Mouse (Mus musculus): ENCODE data around the gene Ftcd. TPM values are rescaled to one million over a fixed set of nuclear protein-coding genes. Genes with fewer than 3 reads are reported as not detected.
A peak's percentile ranks its signal among the peaks of the same experiment; 100 is the strongest.

Gene Ftcd
- polyA plus RNA-seq, 1 experiment from 2014 or later: 0.22 TPM

DNA sequence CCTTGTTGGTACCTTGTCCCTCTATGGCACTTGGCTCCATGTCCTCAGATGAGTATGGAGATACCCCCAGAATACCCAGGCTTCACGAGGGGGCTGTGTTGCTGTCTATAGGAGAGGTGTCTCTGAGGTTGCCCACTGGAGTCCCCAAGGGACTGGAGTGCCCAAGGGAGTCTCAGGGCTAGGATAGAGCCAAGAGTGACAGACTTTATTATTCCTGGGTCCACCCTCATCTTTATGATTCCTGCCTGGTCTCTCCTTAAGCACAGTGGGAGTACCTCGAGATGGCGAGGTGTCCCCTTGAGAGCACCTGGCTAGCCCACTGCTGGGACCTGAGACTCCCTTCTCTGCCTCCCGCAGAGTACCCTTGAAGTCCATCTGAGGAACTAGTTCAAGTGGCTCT is 47.0 kb downstream of the Ftcd start:
- WGBS: 71% methylated on average over 4 of the region's 4 CpGs
- H3K9me3 ChIP-seq (ENCODE audit: control insufficient read depth, low read length): no peaks in the 10 kb centered on the region
- H3K4me2 ChIP-seq (replicated peaks; ENCODE audit: low read depth): peak overlapping the region; percentile 50
- peak overlapping the region; percentile 59 for H3K4me3 ChIP-seq (ENCODE audit: low read depth, low read length)
- peaks cover 6% of the 10 kb centered on the region for H3K4me1 ChIP-seq (replicated peaks; ENCODE audit: control insufficient read depth, insufficient read depth)
- H3K9ac ChIP-seq (ENCODE audit: low read length): peak overlapping the region; percentile 71
- no peaks in the 10 kb centered on the region for H3K27me3 ChIP-seq (ENCODE audit: control insufficient read depth, insufficient read depth, low read length)
- DNase-seq (ENCODE audit: low spot score) (no peak), ATAC-seq (ENCODE audit: low FRiP score, low TSS enrichment) (no peak)
- no peak for TF ChIP-seq CTCF (IDR thresholded peaks at IDR 0.05; ENCODE audit: low read depth)
- no peak for TF ChIP-seq EP300 (optimal IDR thresholded peaks at IDR 0.05)
- H3K27ac ChIP-seq (replicated peaks): peak overlapping the region; percentile 81
- H3K36me3 ChIP-seq (ENCODE audit: control insufficient read depth, insufficient read depth, low read length): no peaks in the 10 kb centered on the region

GRCm38 (mm10) chr10:76622928-76623680 is 47.7 kb downstream of the Ftcd start, which contains the start of gene Col6a2:
TSS of gene Col6a2 (minus strand) at chr10:76623630.
- WGBS: 2% methylated on average over 31 of the region's 31 CpGs
- Histone ChIP-seq H3K9me3 (ENCODE audit: control insufficient read depth, low read length) (no peaks in the 10 kb centered on the region), H3K4me1 (replicated peaks; ENCODE audit: control insufficient read depth, insufficient read depth) (peaks cover 6% of the 10 kb centered on the region), H3K9ac (ENCODE audit: low read length) (peak within 1 kb of the TSS; percentile 71), H3K4me3 (ENCODE audit: low read depth, low read length) (peak within 1 kb of the TSS; percentile 59), H3K27me3 (ENCODE audit: control insufficient read depth, insufficient read depth, low read length) (no peaks in the 10 kb centered on the region), H3K4me2 (replicated peaks; ENCODE audit: low read depth) (peak within 1 kb of the TSS; percentile 50), H3K27ac (replicated peaks) (peak within 1 kb of the TSS; percentile 81), H3K36me3 (ENCODE audit: control insufficient read depth, insufficient read depth, low read length) (no peaks in the 10 kb centered on the region)
- DNase-seq (ENCODE audit: low spot score): peak; percentile 87
- peak; percentile 97 for ATAC-seq (ENCODE audit: low FRiP score, low TSS enrichment)
- peak; percentile 90 for TF ChIP-seq CTCF (IDR thresholded peaks at IDR 0.05; ENCODE audit: low read depth)
- no peak for TF ChIP-seq EP300 (optimal IDR thresholded peaks at IDR 0.05)

GRCm38 (mm10) chr10:76623734-76624133 is 48.3 kb downstream of the Ftcd start:
- Histone ChIP-seq H3K27ac (replicated peaks) (peak overlapping the region; percentile 81), H3K4me3 (ENCODE audit: low read depth, low read length) (no peak overlapping the region), H3K9ac (ENCODE audit: low read length) (peak overlapping the region; percentile 27; the same call in 1 of the 2 replicates), H3K9me3 (ENCODE audit: control insufficient read depth, low read length) (no peaks in the 10 kb centered on the region), H3K36me3 (ENCODE audit: control insufficient read depth, insufficient read depth, low read length) (no peaks in the 10 kb centered on the region), H3K4me1 (replicated peaks; ENCODE audit: control insufficient read depth, insufficient read depth) (peaks cover 6% of the 10 kb centered on the region), H3K27me3 (ENCODE audit: control insufficient read depth, insufficient read depth, low read length) (no peaks in the 10 kb centered on the region), H3K4me2 (replicated peaks; ENCODE audit: low read depth) (peak overlapping the region; percentile 50; the same call in 1 of the 2 replicates)
- 17% methylated on average over 7 of the region's 7 CpGs for WGBS
- TF ChIP-seq EP300 (optimal IDR thresholded peaks at IDR 0.05): no peak
- no peak for TF ChIP-seq CTCF (IDR thresholded peaks at IDR 0.05; ENCODE audit: low read depth)
- DNase-seq (ENCODE audit: low spot score) (no peak), ATAC-seq (ENCODE audit: low FRiP score, low TSS enrichment) (0 out of 2 replicates have a peak, but pooled peaks have one; percentile 14)

DNA sequence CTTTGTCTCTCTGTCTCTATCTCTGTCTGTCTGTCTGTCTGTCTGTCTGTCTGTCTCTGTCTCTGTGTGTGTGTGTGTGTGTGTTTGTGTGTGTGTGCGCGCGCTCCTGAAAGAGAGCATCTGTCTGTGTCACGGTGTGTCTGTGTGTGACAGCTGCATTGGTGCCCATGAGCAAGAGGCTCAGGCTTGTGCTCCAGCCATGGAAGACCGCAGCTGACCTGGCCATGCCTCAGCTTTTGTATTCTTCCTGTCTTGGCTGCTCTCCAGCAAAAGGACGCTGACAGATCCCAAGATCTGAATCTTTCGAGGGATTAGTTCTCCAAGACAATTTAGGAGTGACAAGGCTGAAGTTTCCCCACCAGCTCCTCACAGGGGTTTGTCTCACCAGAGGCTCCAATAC is 49.5 kb downstream of the Ftcd start:
- Histone ChIP-seq H3K4me2 (replicated peaks; ENCODE audit: low read depth) (no peak overlapping the region), H3K27ac (replicated peaks) (no peak overlapping the region), H3K9ac (ENCODE audit: low read length) (no peak overlapping the region), H3K9me3 (ENCODE audit: control insufficient read depth, low read length) (no peaks in the 10 kb centered on the region), H3K4me1 (replicated peaks; ENCODE audit: control insufficient read depth, insufficient read depth) (peaks cover 6% of the 10 kb centered on the region), H3K36me3 (ENCODE audit: control insufficient read depth, insufficient read depth, low read length) (no peaks in the 10 kb centered on the region), H3K27me3 (ENCODE audit: control insufficient read depth, insufficient read depth, low read length) (no peaks in the 10 kb centered on the region), H3K4me3 (ENCODE audit: low read depth, low read length) (no peak overlapping the region)
- ATAC-seq (ENCODE audit: low FRiP score, low TSS enrichment): no peak
- DNase-seq (ENCODE audit: low spot score): no peak
- TF ChIP-seq CTCF (IDR thresholded peaks at IDR 0.05; ENCODE audit: low read depth) (no peak), EP300 (optimal IDR thresholded peaks at IDR 0.05) (no peak)
- 54% methylated on average over 7 of the region's 7 CpGs for WGBS

- peaks cover 6% of the 10 kb centered on the region for H3K4me1 ChIP-seq (replicated peaks; ENCODE audit: control insufficient read depth, insufficient read depth)
- no peaks in the 10 kb centered on the region for H3K27me3 ChIP-seq (ENCODE audit: control insufficient read depth, insufficient read depth, low read length)
- H3K36me3 ChIP-seq (ENCODE audit: control insufficient read depth, insufficient read depth, low read length): no peaks in the 10 kb centered on the region
- no peak overlapping the region for H3K4me2 ChIP-seq (replicated peaks; ENCODE audit: low read depth)
- H3K27ac ChIP-seq (replicated peaks): peak overlapping the region; percentile 65; the same call in 1 of the 2 replicates
- WGBS: 51% methylated on average over 5 of the region's 5 CpGs
- H3K9ac ChIP-seq (ENCODE audit: low read length): no peak overlapping the region
- H3K9me3 ChIP-seq (ENCODE audit: control insufficient read depth, low read length): no peaks in the 10 kb centered on the region
- TF ChIP-seq EP300 (optimal IDR thresholded peaks at IDR 0.05) (no peak), CTCF (IDR thresholded peaks at IDR 0.05; ENCODE audit: low read depth) (no peak)
- ATAC-seq (ENCODE audit: low FRiP score, low TSS enrichment) (no peak), DNase-seq (ENCODE audit: low spot score) (no peak)
- H3K4me3 ChIP-seq (ENCODE audit: low read depth, low read length): no peak overlapping the region
Observed at GRCm38 (mm10) chr10:76627714-76628113, 52.3 kb downstream of the Ftcd start.

DNA sequence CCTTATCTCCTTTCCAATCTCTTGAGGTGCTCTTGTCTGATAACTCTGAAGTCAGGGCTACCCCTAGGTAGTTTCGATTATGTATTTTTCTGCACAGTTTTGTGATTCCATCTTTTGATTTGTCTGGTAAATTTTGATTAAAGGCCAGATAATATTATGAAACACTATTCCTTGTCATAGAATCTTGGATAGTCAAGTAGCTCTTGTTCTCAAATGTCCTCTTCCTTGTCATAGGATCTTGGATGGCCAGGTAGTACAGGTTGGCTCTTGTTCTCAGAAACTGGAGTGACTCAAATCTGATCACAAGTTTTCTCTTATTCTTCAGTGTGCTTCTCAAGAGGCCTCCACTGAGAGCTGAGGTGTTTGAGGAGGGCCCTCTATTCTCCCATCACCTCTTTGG is 55.2 kb downstream of the Ftcd start:
- no peak for ATAC-seq (ENCODE audit: low FRiP score, low TSS enrichment)
- H3K27ac ChIP-seq (replicated peaks): no peak overlapping the region

More for the DNA sequence above, 55.2 kb downstream of the Ftcd start:
- no peak for DNase-seq (ENCODE audit: low spot score)
- Histone ChIP-seq H3K4me3 (ENCODE audit: low read depth, low read length) (no peak overlapping the region), H3K9me3 (ENCODE audit: control insufficient read depth, low read length) (no peaks in the 10 kb centered on the region), H3K9ac (ENCODE audit: low read length) (no peak overlapping the region), H3K4me1 (replicated peaks; ENCODE audit: control insufficient read depth, insufficient read depth) (no peaks in the 10 kb centered on the region), H3K36me3 (ENCODE audit: control insufficient read depth, insufficient read depth, low read length) (no peaks in the 10 kb centered on the region), H3K4me2 (replicated peaks; ENCODE audit: low read depth) (no peak overlapping the region), H3K27me3 (ENCODE audit: control insufficient read depth, insufficient read depth, low read length) (no peaks in the 10 kb centered on the region)
- 89% methylated on average over 1 of the region's 1 CpGs for WGBS
- TF ChIP-seq EP300 (optimal IDR thresholded peaks at IDR 0.05) (no peak), CTCF (IDR thresholded peaks at IDR 0.05; ENCODE audit: low read depth) (no peak)

Data from stomach, postnatal 0 days (tissue).